Mouse (Mus musculus) intestine, embryonic 16.5 days (tissue): ENCODE results near the gene Col13a1. TPM values are rescaled to one million over a fixed set of nuclear protein-coding genes. Genes with fewer than 3 reads are reported as not detected.

Experiments used
- ATAC-seq: fragments of 200-750 bp; cut with Nextera tagmentation; 2 replicates; pipeline ENCODE4 v1.8.0; 2017; ENCODE audit warnings: moderate TSS enrichment, moderate library complexity
- H3K27ac ChIP-seq: fragments of 300-500 bp; sonication (generic); 2 replicates; pipeline ENCODE4 v1.5.1; 2014; ENCODE audit warnings: mild to moderate bottlenecking, low read length
- H3K27me3 ChIP-seq: fragments of 300-500 bp; sonication (generic); replicated peaks from 2 replicates; pipeline ENCODE4 v1.6.1; 2014; ENCODE audit warnings: low read length, control low read depth, mixed read lengths; ENCODE audit not compliant: control insufficient read depth, insufficient read depth
- H3K36me3 ChIP-seq: fragments of 300-500 bp; sonication (generic); 2 replicates; pipeline ENCODE4 v1.6.1; 2014; ENCODE audit warnings: low read length, control low read depth; ENCODE audit not compliant: control insufficient read depth, insufficient read depth
- H3K4me1 ChIP-seq: fragments of 300-500 bp; sonication (generic); 2 replicates; pipeline ENCODE4 v1.6.1; 2014; ENCODE audit warnings: low read length, control low read depth, mixed read lengths; ENCODE audit not compliant: control insufficient read depth, insufficient read depth
- H3K4me2 ChIP-seq: fragments of 300-500 bp; sonication (generic); 2 replicates; pipeline ENCODE4 v1.6.1; 2014; ENCODE audit warnings: low read depth, low read length, control low read depth
- H3K4me3 ChIP-seq: fragments of 300-500 bp; sonication (generic); 2 replicates; pipeline ENCODE4 v1.5.1; 2014; ENCODE audit warnings: mild to moderate bottlenecking, low read length
- H3K9ac ChIP-seq: fragments of 300-500 bp; sonication (generic); 2 replicates; pipeline ENCODE4 v1.6.1; 2014; ENCODE audit warnings: low read depth, low read length
- H3K9me3 ChIP-seq: fragments of 300-500 bp; sonication (generic); 2 replicates; pipeline ENCODE4 v1.6.1; 2016; ENCODE audit warnings: low read length, control low read depth; ENCODE audit not compliant: control insufficient read depth
- WGBS: fragments of 180-500 bp; shearing (Covaris S2); extraction: QIAGEN DNeasy Blood & Tissue Kit; methylation state at CpG from one replicate; pipeline ENCODE4 v1.1.7; 2014; 5-methylcytosine and 5-hydroxymethylcytosine counted together
- polyA plus RNA-seq: library from polyadenylated mRNA; unstranded; fragments of >200 nt; fragmentation: Nextera tagmentation; extraction: Ambion mirVana; gene quantifications from 2 replicates; pipeline ENCODE4 v1.2.1, GENCODE M21; 2015

Col13a1 gene
- polyA plus RNA-seq, 1 experiment from 2014 or later = 4.5 TPM

DNA sequence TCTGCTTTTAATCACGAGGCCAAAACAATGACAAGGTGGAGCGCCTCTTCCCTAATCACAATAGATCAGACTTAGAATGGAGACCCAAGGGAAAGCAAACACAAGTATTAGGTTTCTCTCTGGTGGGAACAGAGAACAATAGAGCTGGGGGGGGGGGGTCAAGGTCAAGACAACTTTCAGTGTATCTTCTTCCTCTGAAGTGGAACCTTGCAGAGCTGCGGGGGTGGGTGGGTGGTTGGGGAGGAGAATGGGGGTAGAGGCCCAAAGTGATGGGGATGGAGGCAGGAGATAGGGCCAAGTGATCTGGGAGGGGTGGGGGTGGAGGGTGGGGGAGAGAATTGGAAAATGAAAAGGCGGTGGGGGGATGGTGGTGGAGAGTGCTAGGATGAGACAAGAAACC lies 149.9 kb downstream of the Col13a1 start:
- Histone ChIP-seq H3K27ac (no peak overlapping the region), H3K9ac (no peak overlapping the region), H3K36me3 (no peaks in the 10 kb centered on the region), H3K9me3 (no peaks in the 10 kb centered on the region), H3K4me1 (peaks cover 5% of the 10 kb centered on the region; the same call in 1 of the 2 replicates), H3K27me3 (no peaks in the 10 kb centered on the region), H3K4me2 (no peak overlapping the region), H3K4me3 (no peak overlapping the region)
- ATAC-seq = no peak
- WGBS = 59% methylated on average over 4 of the region's 4 CpGs

- Histone ChIP-seq H3K9me3 (no peaks in the 10 kb centered on the region), H3K4me1 (peaks cover 5% of the 10 kb centered on the region; the same call in 1 of the 2 replicates), H3K27me3 (no peaks in the 10 kb centered on the region), H3K4me3 (no peak overlapping the region), H3K27ac (no peak overlapping the region), H3K9ac (no peak overlapping the region), H3K4me2 (no peak overlapping the region), H3K36me3 (no peaks in the 10 kb centered on the region)
- 89% methylated on average over 32 of the region's 32 CpGs for WGBS
- ATAC-seq = no peak
Observed at GRCm38 (mm10) chr10:61827950-61828936, 150.7 kb downstream of the Col13a1 start.

DNA sequence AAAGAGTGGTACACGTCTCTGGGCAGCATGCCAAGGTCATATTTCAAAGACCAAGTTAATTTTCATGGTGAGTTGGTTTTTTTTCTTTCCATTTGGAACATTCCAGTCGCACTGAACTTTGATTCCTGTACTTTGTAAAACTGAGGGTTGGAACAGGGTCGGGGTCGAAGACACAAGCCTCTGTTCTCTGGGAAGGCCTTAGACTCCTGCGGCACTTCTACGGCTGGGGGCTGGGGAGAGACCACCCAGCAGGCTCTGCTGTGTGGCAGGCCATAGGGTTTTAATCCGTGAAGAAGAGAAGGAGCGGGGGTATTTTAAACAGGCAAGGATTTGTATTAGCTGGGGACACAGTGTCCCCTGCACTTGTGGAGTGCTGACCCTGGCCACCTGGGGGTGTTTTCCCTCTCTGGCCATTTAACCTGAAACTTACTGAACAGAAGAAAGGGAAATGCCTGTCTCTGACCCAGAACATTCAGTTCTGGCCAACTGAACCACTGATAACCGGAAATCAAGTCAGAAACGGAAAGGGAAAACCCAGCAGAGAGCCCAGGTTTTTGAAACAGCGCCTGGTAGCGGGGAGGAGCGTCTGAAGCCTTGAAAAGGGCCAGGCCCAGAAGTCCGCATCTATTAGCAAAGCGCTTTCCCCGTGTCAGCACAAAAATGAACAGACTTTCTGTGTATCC lies 152.0 kb downstream of the Col13a1 start:
- Histone ChIP-seq H3K27ac (no peak overlapping the region), H3K27me3 (no peaks in the 10 kb centered on the region), H3K36me3 (no peaks in the 10 kb centered on the region), H3K9ac (no peak overlapping the region), H3K4me2 (no peak overlapping the region), H3K4me3 (no peak overlapping the region), H3K9me3 (no peaks in the 10 kb centered on the region), H3K4me1 (no peaks in the 10 kb centered on the region)
- no peak for ATAC-seq
- WGBS = 45% methylated on average over 16 of the region's 16 CpGs

- no peaks in the 10 kb centered on the region for H3K36me3 ChIP-seq
- no peaks in the 10 kb centered on the region for H3K4me1 ChIP-seq
- H3K4me3 ChIP-seq = no peak overlapping the region
- no peaks in the 10 kb centered on the region for H3K9me3 ChIP-seq
- H3K27ac ChIP-seq = no peak overlapping the region
- WGBS = 69% methylated on average over 13 of the region's 13 CpGs
- no peak overlapping the region for H3K9ac ChIP-seq
- no peak for ATAC-seq
- no peaks in the 10 kb centered on the region for H3K27me3 ChIP-seq
- no peak overlapping the region for H3K4me2 ChIP-seq
Observed at GRCm38 (mm10) chr10:61825979-61826752, 152.7 kb downstream of the Col13a1 start.

DNA sequence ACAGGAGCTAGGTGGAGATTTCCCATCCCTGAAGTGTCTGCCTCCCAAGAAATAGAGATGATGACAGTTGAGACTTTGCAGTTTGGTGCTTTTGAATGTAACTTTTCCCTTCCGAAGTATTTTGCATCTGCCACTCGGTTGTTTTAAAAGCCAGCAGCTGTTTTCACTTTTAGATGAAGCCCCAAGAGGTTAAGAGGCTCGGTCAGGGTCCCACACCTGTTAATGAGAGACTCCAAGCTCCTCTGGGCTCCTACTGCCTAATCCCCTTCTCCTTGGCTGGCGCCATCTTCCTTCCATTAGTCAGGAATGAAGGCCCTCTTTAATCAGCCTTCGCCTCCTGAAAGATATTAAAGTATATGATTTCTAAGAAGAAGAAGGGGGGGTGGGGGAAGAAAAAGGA lies 153.4 kb downstream of the Col13a1 start:
- no peak for ATAC-seq
- no peaks in the 10 kb centered on the region for H3K9me3 ChIP-seq
- no peak overlapping the region for H3K9ac ChIP-seq
- H3K4me3 ChIP-seq = no peak overlapping the region
- no peak overlapping the region for H3K4me2 ChIP-seq
- H3K27ac ChIP-seq = no peak overlapping the region
- H3K36me3 ChIP-seq = no peaks in the 10 kb centered on the region
- no peaks in the 10 kb centered on the region for H3K27me3 ChIP-seq
- no peaks in the 10 kb centered on the region for H3K4me1 ChIP-seq
- 54% methylated on average over 5 of the region's 5 CpGs for WGBS

DNA sequence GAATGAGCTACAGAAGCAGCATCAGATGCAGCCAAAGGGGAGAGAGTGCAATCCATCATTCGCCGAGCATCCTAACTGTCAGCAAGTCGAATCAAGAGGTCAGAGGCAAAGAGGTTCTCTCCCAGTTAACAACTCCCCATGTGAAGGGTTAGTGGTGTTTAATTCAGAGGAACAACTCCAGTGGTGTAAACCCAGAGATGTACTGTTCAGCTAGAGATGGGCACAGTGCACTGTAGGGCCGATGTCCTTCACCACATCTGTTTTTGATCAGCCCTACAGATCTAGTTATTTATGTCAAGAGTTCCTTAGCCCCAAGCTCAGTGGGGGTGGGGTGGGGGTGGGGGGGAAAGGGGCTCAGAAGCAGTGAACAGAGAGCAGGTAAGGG lies 155.2 kb downstream of the Col13a1 start:
- Histone ChIP-seq H3K36me3 (no peaks in the 10 kb centered on the region), H3K27ac (no peak overlapping the region), H3K27me3 (no peaks in the 10 kb centered on the region), H3K4me2 (no peak overlapping the region), H3K4me3 (no peak overlapping the region), H3K4me1 (no peaks in the 10 kb centered on the region), H3K9ac (no peak overlapping the region), H3K9me3 (no peaks in the 10 kb centered on the region)
- no peak for ATAC-seq
- 44% methylated on average over 4 of the region's 4 CpGs for WGBS

- H3K4me1 ChIP-seq = no peaks in the 10 kb centered on the region
- H3K4me2 ChIP-seq = no peak overlapping the region
- no peak overlapping the region for H3K27ac ChIP-seq
- no peaks in the 10 kb centered on the region for H3K36me3 ChIP-seq
- no peaks in the 10 kb centered on the region for H3K9me3 ChIP-seq
- H3K9ac ChIP-seq = no peak overlapping the region
- 47% methylated on average over 7 of the region's 7 CpGs for WGBS
- ATAC-seq = no peak
- H3K27me3 ChIP-seq = no peaks in the 10 kb centered on the region
- no peak overlapping the region for H3K4me3 ChIP-seq
Observed at GRCm38 (mm10) chr10:61822968-61823730, 155.8 kb downstream of the Col13a1 start.

DNA sequence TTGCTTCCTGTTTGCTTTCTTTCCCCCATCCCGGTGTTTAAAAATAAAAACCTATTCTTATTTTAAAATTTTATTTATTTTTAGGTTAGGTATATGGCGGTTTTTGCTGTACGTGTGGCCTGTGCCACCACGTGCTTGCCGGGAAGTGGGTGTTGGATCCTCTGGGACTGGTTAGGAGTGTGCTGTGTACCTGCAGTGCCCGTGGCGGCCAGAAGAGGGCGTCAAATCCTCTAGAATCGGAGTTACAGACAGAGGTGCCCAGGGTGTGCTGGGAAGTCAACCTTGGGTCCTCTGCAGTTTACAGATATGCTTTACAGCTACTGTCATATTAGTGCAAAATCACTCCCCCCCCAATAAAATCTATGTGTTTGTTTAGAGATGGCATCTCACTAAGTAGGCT lies 158.9 kb downstream of the Col13a1 start:
- no peaks in the 10 kb centered on the region for H3K36me3 ChIP-seq
- no peak overlapping the region for H3K27ac ChIP-seq
- no peaks in the 10 kb centered on the region for H3K4me1 ChIP-seq
- H3K9me3 ChIP-seq = no peaks in the 10 kb centered on the region
- ATAC-seq = no peak
- WGBS = 56% methylated on average over 9 of the region's 9 CpGs
- no peak overlapping the region for H3K4me2 ChIP-seq
- no peaks in the 10 kb centered on the region for H3K27me3 ChIP-seq
- H3K9ac ChIP-seq = no peak overlapping the region
- no peak overlapping the region for H3K4me3 ChIP-seq
